Comparison of ENCODE assay signal across 24 mouse cellular contexts in the genomic region with DNA sequence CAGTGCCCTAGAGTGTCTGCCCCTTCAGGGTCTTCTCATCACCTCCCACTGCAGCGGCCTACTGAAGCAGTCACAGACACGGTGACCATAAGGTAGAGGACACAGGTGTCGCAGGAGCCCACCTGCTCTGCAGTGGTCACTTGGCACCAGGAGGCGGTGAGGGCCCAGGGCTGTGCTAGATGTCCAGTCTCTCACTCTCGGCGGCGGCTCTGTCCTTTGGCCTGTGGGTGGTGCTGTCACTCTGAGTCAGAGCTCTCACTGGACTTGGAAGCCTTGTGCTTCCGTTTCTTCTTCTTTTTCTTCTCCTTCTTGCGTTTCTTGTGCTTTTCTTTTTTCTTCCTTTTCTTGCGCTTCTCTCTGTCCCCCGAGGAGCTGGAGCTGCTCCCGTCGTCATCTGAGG. TPM values are rescaled to one million over a fixed set of nuclear protein-coding genes. Genes with fewer than 3 reads are reported as not detected.
DNase-seq lines count a peak whose midpoint lies in the region; TF ChIP-seq lines count a peak whose summit lies in the region.
"Had no signal": no experiment of that assay in that cellular context is flagged by ENCODE, and none has a peak within 500 bp of the region (broad histone marks: within the 10 kb centered on the region; RNA-seq: fewer than 3 reads in every experiment).

No protein-coding gene starts in this region.

- no peak overlapping the region for H3K27ac ChIP-seq in left cerebral cortex, adult 2 months
- H3K27ac ChIP-seq in CH12.LX (ENCODE audit: insufficient read depth, low read depth) = peak overlapping the region; percentile 58; the same call in 1 of the 2 replicates
- H3K27ac ChIP-seq: hindbrain, embryonic 13.5 days; limb, embryonic 13.5 days; midbrain, embryonic 10.5 days had no signal

- no peaks in the 10 kb centered on the region for H3K27me3 ChIP-seq in CH12.LX (replicated peaks)
- H3K27me3 ChIP-seq: hindbrain, embryonic 13.5 days; limb, embryonic 13.5 days; Patski had no signal

- no peak overlapping the region for H3K9ac ChIP-seq in CH12.LX (ENCODE audit: insufficient read depth, low read depth)
- H3K9ac ChIP-seq: hindbrain, embryonic 13.5 days; limb, embryonic 13.5 days had no signal

- H3K4me3 ChIP-seq in left cerebral cortex, adult 2 months = no peak overlapping the region
- no peak overlapping the region for H3K4me3 ChIP-seq in CH12.LX (replicated peaks in 1 of 3; ENCODE audit: low read depth in 2 of 3, low read length in 2 of 3, poor library complexity in 1 of 3)
- H3K4me3 ChIP-seq: hindbrain, embryonic 13.5 days; limb, embryonic 13.5 days; midbrain, embryonic 10.5 days; myocyte had no signal

- H3K79me2 ChIP-seq in CH12.LX (replicated peaks; ENCODE audit: control insufficient read depth, extremely low read depth, insufficient read depth, poor library complexity, severe bottlenecking) = no peaks in the 10 kb centered on the region

- dilution Hi-C loops in CH12.LX (cut with MboI; ENCODE audit: extremely low pct_ligation_motif_present, extremely low pct_unique_long_range_greater_than_20kb, low sequenced_read_pairs) = no loop called here

- TF ChIP-seq CTCF in left cerebral cortex, adult 2 months (IDR thresholded peaks at IDR 0.05) = peak; percentile 22
- TF ChIP-seq CTCF in CH12.LX (conservative IDR thresholded peaks at IDR 0.05 in 1 of 2, IDR thresholded peaks at IDR 0.05 in 1 of 2; ENCODE audit: low read depth in 2 of 2, low read length in 2 of 2) = peak in 1 of 2 experiments; percentile 30; a peak in 2 of 4 replicates

- H3K36me3 ChIP-seq in CH12.LX (replicated peaks in 1 of 2; ENCODE audit: control insufficient read depth in 1 of 2, insufficient read depth in 1 of 2, low read length in 1 of 2) = peaks cover 47 to 83% of the 10 kb centered on the region in 2 experiments

- no peak for TF ChIP-seq POLR2A in CH12.LX (IDR thresholded peaks at IDR 0.05; ENCODE audit: low read depth, low read length)

- H3K9me3 ChIP-seq in CH12.LX (replicated peaks; ENCODE audit: low read length) = no peaks in the 10 kb centered on the region
- H3K9me3 ChIP-seq: hindbrain, embryonic 13.5 days; limb, embryonic 13.5 days; midbrain, embryonic 10.5 days had no signal

- intact Hi-C loops in left cerebral cortex, adult 2 months (cut with DNase I) = no loop called here
- intact Hi-C loops in left cerebral cortex, postnatal 25 days (cut with DNase I) = no loop called here

- peak; percentile 14 for DNase-seq in adrenal gland, postnatal 10 days
- no peak for DNase-seq in adrenal gland, adult 2 months
- DNase-seq in cerebellum, postnatal 36 days = peak; percentile 23 to 34
- no peak for DNase-seq in cerebellum, adult 9-11 months
- no peak for DNase-seq in left cerebral cortex, adult 2 months (ENCODE audit: extremely low spot score in 1 of 2, low spot score in 2 of 2)
- DNase-seq in left cerebral cortex, postnatal 25 days (ENCODE audit: low spot score in 2 of 2) = no peak
- DNase-seq in CH12.LX (ENCODE audit: extremely low read depth) = no peak
- no peak for DNase-seq in layer of hippocampus, postnatal 10 days (ENCODE audit: low spot score in 2 of 2)
- DNase-seq: heart, postnatal 10 days; kidney, adult 18-20 months; lung, postnatal 14 days; retina, postnatal 1 day; thymus, postnatal 14 days had no signal

- no peak for TF ChIP-seq EP300 in CH12.LX (IDR thresholded peaks at IDR 0.05; ENCODE audit: low read length)

- peaks cover 7 to 11% of the 10 kb centered on the region in 2 experiments; a peak in 3 of 4 replicates for H3K4me1 ChIP-seq in CH12.LX (ENCODE audit: control insufficient read depth in 1 of 2, insufficient read depth in 2 of 2)
- H3K4me1 ChIP-seq: hindbrain, embryonic 13.5 days; limb, embryonic 13.5 days; midbrain, embryonic 10.5 days had no signal

- no peak overlapping the region for H3K4me2 ChIP-seq in CH12.LX (ENCODE audit: insufficient read depth, low read depth, poor library complexity, severe bottlenecking)
- H3K4me2 ChIP-seq: hindbrain, embryonic 13.5 days; limb, embryonic 13.5 days had no signal

- TF ChIP-seq RAD21 in CH12.LX (IDR thresholded peaks at IDR 0.05; ENCODE audit: low read depth, low read length) = peak; percentile 24

- in situ Hi-C loops in CH12.LX (cut with MboI; ENCODE audit: low pct_ligation_motif_present, low pct_unique_long_range_greater_than_20kb, low sequenced_read_pairs) = no loop called here

TF ChIP-seq in CH12.LX, 34 proteins besides CTCF, POLR2A, EP300 and RAD21:
- TF ChIP-seq NRF1 (IDR thresholded peaks at IDR 0.05; ENCODE audit: low read depth, low read length) (no peak), ZC3H11A (IDR thresholded peaks at IDR 0.05; ENCODE audit: low read depth, low read length) (no peak), USF2 (conservative IDR thresholded peaks at IDR 0.05; ENCODE audit: low read depth, low read length) (no peak), MAFK (IDR thresholded peaks at IDR 0.05; ENCODE audit: insufficient replicate concordance, low read length) (no peak), NELFE (IDR thresholded peaks at IDR 0.05; ENCODE audit: low read depth, low read length) (no peak), HCFC1 (IDR thresholded peaks at IDR 0.05; ENCODE audit: low read depth, low read length) (no peak), TBP (conservative IDR thresholded peaks at IDR 0.05; ENCODE audit: low read depth, low read length) (no peak), MAZ (IDR thresholded peaks at IDR 0.05; ENCODE audit: low read depth, low read length) (no peak), JUND (conservative IDR thresholded peaks at IDR 0.05; ENCODE audit: low read depth, low read length) (no peak), CHD1 (IDR thresholded peaks at IDR 0.05; ENCODE audit: low read depth, low read length) (no peak), BHLHE40 (IDR thresholded peaks at IDR 0.05; ENCODE audit: low read depth, low read length) (no peak), IRF4 (IDR thresholded peaks at IDR 0.05; ENCODE audit: low read depth, low read length) (no peak)

RNA-seq across cellular contexts. Expression of a gene that starts 5.7 kb away (rescaled TPM):
- total RNA-seq in adrenal gland, postnatal 10 days (2021) = not detected
- total RNA-seq in adrenal gland, adult 2 months (2021) = not detected
- not detected in 2 replicates for polyA plus RNA-seq in adrenal gland, adult 2 months (2012; rRNA removed)
- not detected for total RNA-seq in left cerebral cortex, adult 2 months (2021)
- not detected for total RNA-seq in left cerebral cortex, postnatal 25 days (2021)
- total RNA-seq in CH12.LX (2012; rRNA removed) (not detected in 2 replicates), CH12.LX (2014; rRNA removed) (not detected in 2 replicates)
- not detected in 2 replicates for polyA plus RNA-seq in CH12.LX (2012; ENCODE audit: insufficient read length, low read depth)
- total RNA-seq in layer of hippocampus, postnatal 10 days (2021) = not detected
- total RNA-seq: gastrocnemius, adult 8-10 months; heart, postnatal 10 days; left cerebral cortex, adult 18-20 months; neutrophil, adult 5-6 weeks had no signal
- polyA plus RNA-seq: forebrain, embryonic 16.5 days; hindbrain, embryonic 13.5 days; large intestine, adult 2 months; limb, embryonic 13.5 days; midbrain, embryonic 10.5 days; myocyte; Patski; stomach, embryonic 14.5 days had no signal

RNA-seq across cellular contexts. Expression of a gene that starts 21.1 kb away (rescaled TPM):
- 10 to 100 TPM; 42.9 to 44.0 TPM for total RNA-seq in adrenal gland, postnatal 10 days (2021)
- 10 to 100 TPM; 34.2 to 39.0 TPM for total RNA-seq in adrenal gland, adult 2 months (2021)
- 96.1 and 145 TPM in 2 replicates for polyA plus RNA-seq in adrenal gland, adult 2 months (2012; rRNA removed)
- 10 to 100 TPM; 39.5 to 44.5 TPM for total RNA-seq in left cerebral cortex, adult 2 months (2021)
- total RNA-seq in left cerebral cortex, postnatal 25 days (2021) = 10 to 100 TPM; 40.0 to 40.1 TPM
- total RNA-seq in CH12.LX (2012; rRNA removed) (75.5 and 86.9 TPM in 2 replicates), CH12.LX (2014; rRNA removed) (64.2 and 82.1 TPM in 2 replicates)
- 75.9 and 85.0 TPM in 2 replicates for polyA plus RNA-seq in CH12.LX (2012; ENCODE audit: insufficient read length, low read depth)
- 10 to 100 TPM; 36.2 to 40.7 TPM for total RNA-seq in layer of hippocampus, postnatal 10 days (2021)

RNA-seq across cellular contexts. Expression of a gene that starts 27.1 kb away (rescaled TPM):
- 10 to 100 TPM; 12.0 to 16.4 TPM for total RNA-seq in adrenal gland, postnatal 10 days (2021)
- 10 to 100 TPM; 12.8 to 18.0 TPM for total RNA-seq in adrenal gland, adult 2 months (2021)
- polyA plus RNA-seq in adrenal gland, adult 2 months (2012; rRNA removed) = 4.3 and 6.0 TPM in 2 replicates
- 10 to 100 TPM; 27.7 to 29.5 TPM for total RNA-seq in left cerebral cortex, adult 2 months (2021)
- total RNA-seq in left cerebral cortex, postnatal 25 days (2021) = 10 to 100 TPM; 27.8 to 28.6 TPM
- total RNA-seq in CH12.LX (2012; rRNA removed) (8.1 and 9.1 TPM in 2 replicates), CH12.LX (2014; rRNA removed) (7.8 and 8.5 TPM in 2 replicates)
- polyA plus RNA-seq in CH12.LX (2012; ENCODE audit: insufficient read length, low read depth) = 6.9 and 8.5 TPM in 2 replicates
- total RNA-seq in layer of hippocampus, postnatal 10 days (2021) = 10 to 100 TPM; 22.3 to 22.4 TPM

RNA-seq across cellular contexts. Expression of a gene that starts 37.1 kb away (rescaled TPM):
- total RNA-seq in adrenal gland, postnatal 10 days (2021) = 1 to 10 TPM; 4.3 to 5.2 TPM
- 10 to 100 TPM in 1 of 2 experiments, 1 to 10 TPM in 1; 3.7 to 11.9 TPM for total RNA-seq in adrenal gland, adult 2 months (2021)
- 1.2 and 1.3 TPM in 2 replicates for polyA plus RNA-seq in adrenal gland, adult 2 months (2012; rRNA removed)
- total RNA-seq in left cerebral cortex, adult 2 months (2021) = 10 to 100 TPM in 1 of 2 experiments, 1 to 10 TPM in 1; 7.0 to 10.0 TPM
- total RNA-seq in left cerebral cortex, postnatal 25 days (2021) = 1 to 10 TPM; 7.4 to 8.4 TPM
- total RNA-seq in CH12.LX (2012; rRNA removed) = 0.46 and 0.93 TPM in 2 replicates
- 0.71 and 0.78 TPM in 2 replicates for total RNA-seq in CH12.LX (2014; rRNA removed)
- polyA plus RNA-seq in CH12.LX (2012; ENCODE audit: insufficient read length, low read depth) = 0.27 and 1.4 TPM in 2 replicates
- 1 to 10 TPM; 9.3 to 9.5 TPM for total RNA-seq in layer of hippocampus, postnatal 10 days (2021)

RNA-seq across cellular contexts. Expression of a gene that starts 59.4 kb away (rescaled TPM):
- 10 to 100 TPM; 15.8 to 19.8 TPM for total RNA-seq in adrenal gland, postnatal 10 days (2021)
- 1 to 10 TPM; 3.5 to 3.6 TPM for total RNA-seq in adrenal gland, adult 2 months (2021)
- 0.29 and 0.48 TPM in 2 replicates for polyA plus RNA-seq in adrenal gland, adult 2 months (2012; rRNA removed)
- 1 to 10 TPM; 8.6 to 9.7 TPM for total RNA-seq in left cerebral cortex, adult 2 months (2021)
- 1 to 10 TPM; 6.4 to 7.3 TPM for total RNA-seq in left cerebral cortex, postnatal 25 days (2021)
- total RNA-seq in CH12.LX (2012; rRNA removed) = 12.2 and 14.6 TPM in 2 replicates
- total RNA-seq in CH12.LX (2014; rRNA removed) = 15.7 and 16.2 TPM in 2 replicates
- 12.3 and 14.9 TPM in 2 replicates for polyA plus RNA-seq in CH12.LX (2012; ENCODE audit: insufficient read length, low read depth)
- total RNA-seq in layer of hippocampus, postnatal 10 days (2021) = 10 to 100 TPM; 10.1 to 11.2 TPM

Comparison
In these comparisons a context has a peak if more than half of its experiments do, and no peak if none do; other contexts are left out.
1. DNase-seq: peak in adrenal gland, postnatal 10 days (single experiment) and cerebellum, postnatal 36 days (2 of 2); none in adrenal gland, adult 2 months (single experiment), cerebellum, adult 9-11 months (single experiment), left cerebral cortex, adult 2 months (0 of 2), left cerebral cortex, postnatal 25 days (0 of 2), CH12.LX (single experiment) and layer of hippocampus, postnatal 10 days (0 of 2).